Mouse (Mus musculus): ENCODE results near the gene Itgad. TPM values are rescaled to one million over a fixed set of nuclear protein-coding genes. Genes with fewer than 3 reads are reported as not detected.

The Itgad gene
- total RNA-seq (2023) = 1 to 10 TPM in 1 of 2 experiments, under 1 TPM in 1; 0.79 to 1.1 TPM

GRCm38 (mm10) chr7:128154076-128154475 is at the start of gene Itgad:
Gene Itgad (plus strand): TSS chr7:128154376.

GRCm38 (mm10) chr7:128128741-128129720 is 25.1 kb upstream of the Itgad start, which contains the start of gene Itgax:
Gene Itgax (plus strand): TSS chr7:128129547.

GRCm38 (mm10) chr7:128206152-128206551 is 52.0 kb downstream of the Itgad start, which contains the start of gene Cox6a2:
Gene Cox6a2 (minus strand): TSS chr7:128206387.

GRCm38 (mm10) chr7:128236856-128237592 is 82.8 kb downstream of the Itgad start, which contains the start of gene Armc5:
Gene Armc5 (plus strand): TSS chr7:128237342.

GRCm38 (mm10) chr7:128237927-128238778 is 84.0 kb downstream of the Itgad start, which contains the start of gene 9130023H24Rik:
Gene 9130023H24Rik (minus strand): TSS chr7:128238031.

GRCm38 (mm10) chr7:128246496-128247391 is 92.6 kb downstream of the Itgad start, which contains the start of gene Tgfb1i1:
Gene Tgfb1i1 (plus strand): TSS chr7:128246812.

GRCm38 (mm10) chr7:128265411-128265810 is 111.2 kb downstream of the Itgad start, which contains the start of gene Slc5a2:
Gene Slc5a2 (plus strand): TSS chr7:128265657.

Other genes with a start within 250 kb of the Itgad start
- 10 to 100 TPM; 17.9 to 18.5 TPM for gene Kat8, start 241.9 kb upstream of the Itgad start, total RNA-seq (2023)
- not detected for gene Prss8, start 224.3 kb upstream of the Itgad start, total RNA-seq (2023)
- gene Prss36, start 207.7 kb upstream of the Itgad start, total RNA-seq (2023) = under 1 TPM in 1 of 2 experiments, not detected in 1; 0.57 TPM
- 100 to 1,000 TPM; 337 to 395 TPM for gene Fus, start 186.9 kb upstream of the Itgad start, total RNA-seq (2023)
- gene Pycard, start 160.5 kb upstream of the Itgad start, total RNA-seq (2023) = 10 to 100 TPM; 57.7 to 66.8 TPM
- gene Trim72, start 150.4 kb upstream of the Itgad start, total RNA-seq (2023) = under 1 TPM; 0.31 to 0.75 TPM
- gene Itgam, start 91.7 kb upstream of the Itgad start, total RNA-seq (2023) = 100 to 1,000 TPM; 774 to 879 TPM
- 10 to 100 TPM in 1 of 2 experiments, 1 to 10 TPM in 1; 4.9 to 20.5 TPM for gene Gm49368, start 91.7 kb upstream of the Itgad start, total RNA-seq (2023)
- gene Itgax, start 24.8 kb upstream of the Itgad start, total RNA-seq (2023) = 10 to 100 TPM; 11.8 to 14.7 TPM
- gene Cox6a2, start 52.0 kb downstream of the Itgad start, total RNA-seq (2023) = not detected
- gene Armc5, start 83.0 kb downstream of the Itgad start, total RNA-seq (2023) = 10 to 100 TPM; 10.9 to 12.7 TPM
- gene 9130023H24Rik, start 83.7 kb downstream of the Itgad start, total RNA-seq (2023) = 1 to 10 TPM; 3.4 TPM
- 1 to 10 TPM in 1 of 2 experiments, under 1 TPM in 1; 0.79 to 1.5 TPM for gene Tgfb1i1, start 92.4 kb downstream of the Itgad start, total RNA-seq (2023)
- not detected for gene Slc5a2, start 111.3 kb downstream of the Itgad start, total RNA-seq (2023)
- gene BC017158, start 143.8 kb downstream of the Itgad start, total RNA-seq (2023) = 10 to 100 TPM; 17.3 to 17.7 TPM